Mouse (Mus musculus): ENCODE measurements around the gene Orai2. TPM values are rescaled to one million over a fixed set of nuclear protein-coding genes. Genes with fewer than 3 reads are reported as not detected.

The Orai2 gene
- total and polyA plus RNA-seq, 3 experiments = 7.3 to 8.8 (median 7.4) TPM

DNA sequence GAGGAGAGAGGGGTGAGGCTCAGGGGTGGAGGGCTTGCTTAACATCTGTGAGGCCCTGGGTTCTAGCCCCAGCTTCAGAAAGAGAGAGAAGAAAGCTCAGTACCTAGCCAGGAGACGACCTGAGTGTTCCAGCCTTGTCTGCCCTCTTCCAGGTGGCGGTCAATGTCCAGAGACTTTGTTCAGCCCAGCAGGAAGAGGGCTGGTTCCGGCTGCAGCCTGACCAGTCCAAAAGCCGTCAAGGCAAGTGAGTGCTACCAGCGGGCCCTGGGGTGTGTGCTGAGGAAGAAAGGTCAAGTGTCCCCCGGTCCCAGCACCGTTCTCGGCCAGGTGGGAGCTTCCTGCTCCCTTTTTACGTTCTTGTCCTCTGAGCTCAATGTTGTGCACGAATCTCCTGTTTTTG is 72.0 kb downstream of the Orai2 start:
- Histone ChIP-seq H3K79me2 (replicated peaks; ENCODE audit: control insufficient read depth, extremely low read depth, insufficient read depth, poor library complexity, severe bottlenecking) (no peaks in the 10 kb centered on the region), H3K4me1 (ENCODE audit: control insufficient read depth in 1 of 2, insufficient read depth in 2 of 2) (peaks cover 3 to 17% of the 10 kb centered on the region in 2 experiments; a peak in 1 of 4 replicates), H3K9me3 (replicated peaks; ENCODE audit: low read length) (no peaks in the 10 kb centered on the region), H3K4me3 (replicated peaks in 1 of 3; ENCODE audit: low read depth in 2 of 3, low read length in 2 of 3, poor library complexity in 1 of 3) (no peak overlapping the region), H3K9ac (ENCODE audit: insufficient read depth, low read depth) (no peak overlapping the region), H3K4me2 (ENCODE audit: insufficient read depth, low read depth, poor library complexity, severe bottlenecking) (no peak overlapping the region), H3K27me3 (replicated peaks) (peaks cover 59% of the 10 kb centered on the region), H3K27ac (ENCODE audit: insufficient read depth, low read depth) (no peak overlapping the region), H3K36me3 (replicated peaks in 1 of 2; ENCODE audit: control insufficient read depth in 1 of 2, insufficient read depth in 1 of 2, low read length in 1 of 2) (no peaks in the 10 kb centered on the region)
- dilution Hi-C loops (cut with MboI; ENCODE audit: extremely low pct_ligation_motif_present, extremely low pct_unique_long_range_greater_than_20kb, low sequenced_read_pairs) (no loop called here), in situ Hi-C loops (cut with MboI; ENCODE audit: low pct_ligation_motif_present, low pct_unique_long_range_greater_than_20kb, low sequenced_read_pairs) (no loop called here)
- DNase-seq (ENCODE audit: extremely low read depth) = no peak
- TF ChIP-seq UBTF (IDR thresholded peaks at IDR 0.05; ENCODE audit: low read depth, low read length) = no peak
- no peak for TF ChIP-seq USF2 (conservative IDR thresholded peaks at IDR 0.05; ENCODE audit: low read depth, low read length)
- no peak for TF ChIP-seq GABPA (IDR thresholded peaks at IDR 0.05; ENCODE audit: insufficient replicate concordance, low read depth, low read length)
- TF ChIP-seq KAT2A (IDR thresholded peaks at IDR 0.05; ENCODE audit: insufficient replicate concordance, low read length) = no peak
- TF ChIP-seq TBP (conservative IDR thresholded peaks at IDR 0.05; ENCODE audit: low read depth, low read length) = no peak
- TF ChIP-seq JUND (conservative IDR thresholded peaks at IDR 0.05; ENCODE audit: low read depth, low read length) = no peak
- no peak for TF ChIP-seq ZC3H11A (IDR thresholded peaks at IDR 0.05; ENCODE audit: low read depth, low read length)
- TF ChIP-seq CHD2 (IDR thresholded peaks at IDR 0.05; ENCODE audit: low read length) = no peak

Other genes starting within 250 kb of the Orai2 start
- gene Ywhag, start 236.1 kb downstream of the Orai2 start, total RNA-seq (2012; rRNA removed) = 77.3 and 89.2 TPM in 2 replicates
- 46.4 and 55.3 TPM in 2 replicates for gene Ywhag, start 236.1 kb downstream of the Orai2 start, total RNA-seq (2014; rRNA removed)
- gene Ywhag, start 236.1 kb downstream of the Orai2 start, polyA plus RNA-seq (2012; ENCODE audit: insufficient read length, low read depth) = 233 and 239 TPM in 2 replicates
- 1.7 and 2.0 TPM in 2 replicates for gene Ssc4d, start 196.2 kb downstream of the Orai2 start, total RNA-seq (2012; rRNA removed)
- gene Ssc4d, start 196.2 kb downstream of the Orai2 start, total RNA-seq (2014; rRNA removed) = 1.8 and 2.9 TPM in 2 replicates
- gene Ssc4d, start 196.2 kb downstream of the Orai2 start, polyA plus RNA-seq (2012; ENCODE audit: insufficient read length, low read depth) = 1.8 and 1.9 TPM in 2 replicates
- 0.13 TPM in 1 of 2 replicates, not detected in the other for gene Zp3, start 190.6 kb downstream of the Orai2 start, total RNA-seq (2012; rRNA removed)
- gene Zp3, start 190.6 kb downstream of the Orai2 start, total RNA-seq (2014; rRNA removed) = not detected in 2 replicates
- not detected in 2 replicates for gene Zp3, start 190.6 kb downstream of the Orai2 start, polyA plus RNA-seq (2012; ENCODE audit: insufficient read length, low read depth)
- gene Dtx2, start 175.9 kb downstream of the Orai2 start, total RNA-seq (2012; rRNA removed) = 20.4 and 22.0 TPM in 2 replicates
- 14.0 and 16.0 TPM in 2 replicates for gene Dtx2, start 175.9 kb downstream of the Orai2 start, total RNA-seq (2014; rRNA removed)
- gene Dtx2, start 175.9 kb downstream of the Orai2 start, polyA plus RNA-seq (2012; ENCODE audit: insufficient read length, low read depth) = 35.1 and 43.7 TPM in 2 replicates
- not detected in 2 replicates for gene Upk3b, start 132.2 kb downstream of the Orai2 start, total RNA-seq (2012; rRNA removed)
- gene Upk3b, start 132.2 kb downstream of the Orai2 start, total RNA-seq (2014; rRNA removed) = not detected in 2 replicates
- gene Upk3b, start 132.2 kb downstream of the Orai2 start, polyA plus RNA-seq (2012; ENCODE audit: insufficient read length, low read depth) = 0.09 TPM in 1 of 2 replicates, not detected in the other
- gene Upk3bl, start 116.2 kb downstream of the Orai2 start, total RNA-seq (2012; rRNA removed) = not detected in 2 replicates
- not detected in 2 replicates for gene Upk3bl, start 116.2 kb downstream of the Orai2 start, total RNA-seq (2014; rRNA removed)
- not detected in 2 replicates for gene Upk3bl, start 116.2 kb downstream of the Orai2 start, polyA plus RNA-seq (2012; ENCODE audit: insufficient read length, low read depth)
- gene Rasa4, start 86.8 kb downstream of the Orai2 start, total RNA-seq (2012; rRNA removed) = 0.29 and 1.3 TPM in 2 replicates
- 0.07 and 0.28 TPM in 2 replicates for gene Rasa4, start 86.8 kb downstream of the Orai2 start, total RNA-seq (2014; rRNA removed)
- gene Rasa4, start 86.8 kb downstream of the Orai2 start, polyA plus RNA-seq (2012; ENCODE audit: insufficient read length, low read depth) = 0.11 and 0.16 TPM in 2 replicates
- gene Polr2j, start 54.1 kb downstream of the Orai2 start, total RNA-seq (2012; rRNA removed) = 137 and 186 TPM in 2 replicates
- 160 and 178 TPM in 2 replicates for gene Polr2j, start 54.1 kb downstream of the Orai2 start, total RNA-seq (2014; rRNA removed)
- 117 and 121 TPM in 2 replicates for gene Polr2j, start 54.1 kb downstream of the Orai2 start, polyA plus RNA-seq (2012; ENCODE audit: insufficient read length, low read depth)
- gene Lrwd1, start 34.6 kb downstream of the Orai2 start, total RNA-seq (2012; rRNA removed) = 58.9 and 62.1 TPM in 2 replicates
- gene Lrwd1, start 34.6 kb downstream of the Orai2 start, total RNA-seq (2014; rRNA removed) = 49.6 and 54.3 TPM in 2 replicates
- 52.2 and 65.9 TPM in 2 replicates for gene Lrwd1, start 34.6 kb downstream of the Orai2 start, polyA plus RNA-seq (2012; ENCODE audit: insufficient read length, low read depth)
- 12.9 and 15.7 TPM in 2 replicates for gene Alkbh4, start 34.6 kb downstream of the Orai2 start, total RNA-seq (2012; rRNA removed)
- gene Alkbh4, start 34.6 kb downstream of the Orai2 start, total RNA-seq (2014; rRNA removed) = 10.2 and 12.2 TPM in 2 replicates
- gene Alkbh4, start 34.6 kb downstream of the Orai2 start, polyA plus RNA-seq (2012; ENCODE audit: insufficient read length, low read depth) = 12.0 and 15.9 TPM in 2 replicates
- gene Prkrip1, start 28.2 kb upstream of the Orai2 start, total RNA-seq (2012; rRNA removed) = 45.5 and 59.1 TPM in 2 replicates
- 43.7 and 47.7 TPM in 2 replicates for gene Prkrip1, start 28.2 kb upstream of the Orai2 start, total RNA-seq (2014; rRNA removed)
- gene Prkrip1, start 28.2 kb upstream of the Orai2 start, polyA plus RNA-seq (2012; ENCODE audit: insufficient read length, low read depth) = 94.8 and 117 TPM in 2 replicates
- gene Sh2b2, start 75.8 kb upstream of the Orai2 start, total RNA-seq (2012; rRNA removed) = 16.2 and 17.9 TPM in 2 replicates
- gene Sh2b2, start 75.8 kb upstream of the Orai2 start, total RNA-seq (2014; rRNA removed) = 8.1 and 8.5 TPM in 2 replicates
- gene Sh2b2, start 75.8 kb upstream of the Orai2 start, polyA plus RNA-seq (2012; ENCODE audit: insufficient read length, low read depth) = 26.4 and 27.8 TPM in 2 replicates

Measured in CH12.LX (cell line).